Mouse (Mus musculus) heart, adult 2 months (tissue): ENCODE measurements around the gene Zfp950.

Experiments used
- CTCF ChIP-seq: fragments of 200-600 bp; IDR thresholded peaks from 2 replicates; pipeline ENCODE4 v1.8.1; 2022; ENCODE audit warnings: antibody characterized with exemption, mild to moderate bottlenecking, moderate library complexity
- POLR2A ChIP-seq: fragments of 200-500 bp; IDR thresholded peaks from 2 replicates; pipeline ENCODE4 v1.6.1; 2011; ENCODE audit warnings: mild to moderate bottlenecking, low read depth, low read length, control low read depth; ENCODE audit not compliant: insufficient read depth

DNA sequence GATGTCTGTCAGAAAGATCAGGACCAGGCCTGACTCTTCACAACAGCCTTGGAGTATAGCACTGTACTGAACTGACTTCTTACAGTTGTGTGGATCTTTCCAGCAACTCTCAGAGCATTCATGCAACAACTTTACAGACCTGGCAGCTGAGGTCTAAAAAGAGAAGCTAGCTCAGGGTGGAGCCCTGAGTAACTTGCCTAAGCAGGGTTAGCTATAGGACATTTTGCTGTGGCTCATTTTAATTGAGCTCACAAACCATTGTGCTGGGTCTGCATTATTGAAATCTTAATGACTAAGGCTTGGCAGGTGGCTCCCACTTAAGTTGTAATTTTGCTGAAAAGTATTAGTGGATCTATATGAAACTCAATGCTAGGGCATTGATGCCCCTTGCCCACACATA lies 88.6 kb downstream of the Zfp950 start:
- no peak for TF ChIP-seq CTCF
- TF ChIP-seq POLR2A, result no peak
